Mouse (Mus musculus): Measurements from ENCODE around the gene Pnliprp2.

DNA sequence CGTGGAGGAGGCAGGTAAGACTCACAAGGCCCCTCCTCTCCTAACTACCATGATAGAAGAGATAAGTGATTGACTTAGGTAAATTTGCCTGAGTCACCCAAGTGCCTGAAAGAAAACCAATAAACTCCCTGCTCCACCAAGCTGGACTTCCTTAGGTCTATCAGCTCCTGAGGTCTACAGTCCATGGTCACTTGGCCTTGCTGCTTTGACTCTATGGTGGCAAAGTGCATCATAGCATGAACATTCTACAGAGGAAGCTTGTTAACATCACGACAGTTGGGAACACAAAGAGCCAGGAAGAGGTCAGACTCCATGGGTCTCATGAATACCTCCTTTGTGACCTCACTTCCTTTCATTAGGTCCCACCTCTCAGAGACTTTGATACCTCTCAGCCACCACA is 8.0 kb upstream of the Pnliprp2 start:
- TF ChIP-seq CTCF (IDR thresholded peaks at IDR 0.05; ENCODE audit: borderline replicate concordance, insufficient read depth, low read length) (no peak), POLR2A (IDR thresholded peaks at IDR 0.05; ENCODE audit: low read depth, low read length) (no peak)

All from embryonic fibroblast, embryonic 13.5 days (primary cell).